Mouse (Mus musculus) c-Kit-negative CD71-positive TER-119-positive erythroid progenitor cells, embryonic 14.5 days (primary cell): ENCODE measurements around the gene Smad6.

Experiments
- DNase-seq: peaks from one replicate; pipeline ENCODE4 v3.0.0-alpha.2; 2013; ENCODE audit warnings: low read depth, low spot score

Smad6 gene

DNA sequence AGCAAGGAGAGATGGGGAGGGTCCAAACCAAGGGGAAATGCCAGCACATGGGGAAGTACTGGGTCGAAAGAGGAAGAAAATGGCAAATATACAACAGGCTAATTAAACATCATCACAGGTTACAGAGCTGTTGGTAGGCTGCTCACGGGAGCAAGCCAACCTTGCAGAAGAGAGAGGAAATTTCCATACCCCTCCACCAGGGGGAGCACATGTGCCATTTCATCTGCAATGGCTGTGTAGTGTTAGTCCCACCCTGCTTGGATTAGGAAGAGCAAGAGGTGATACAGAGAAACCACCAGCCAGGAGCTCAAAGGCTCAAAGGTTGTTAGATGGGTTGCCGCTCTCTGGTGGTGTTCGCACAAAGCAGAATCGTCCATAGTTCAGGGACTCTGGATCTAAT is 105.9 kb downstream of the Smad6 start:
- DNase-seq = peak; percentile 56

DNA sequence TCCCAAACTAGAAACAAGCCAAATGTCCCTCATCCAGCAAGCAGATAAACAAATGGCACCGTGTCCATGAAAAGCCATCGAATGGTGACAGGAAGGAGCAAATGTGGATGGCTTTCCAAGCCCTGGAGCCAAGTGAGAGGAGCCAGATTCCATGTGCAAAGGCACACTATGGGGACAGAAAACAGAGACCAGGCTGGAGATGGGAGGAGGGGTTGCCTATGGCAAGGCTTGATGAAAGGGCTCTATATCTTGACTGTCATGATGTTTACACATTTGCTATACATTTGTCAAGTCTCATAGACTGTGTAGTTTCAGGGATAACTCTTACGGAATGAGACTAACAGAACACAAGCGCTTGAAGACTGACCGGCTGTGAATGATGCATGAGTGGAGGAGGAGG is 106.9 kb downstream of the Smad6 start:
- no peak for DNase-seq

DNA sequence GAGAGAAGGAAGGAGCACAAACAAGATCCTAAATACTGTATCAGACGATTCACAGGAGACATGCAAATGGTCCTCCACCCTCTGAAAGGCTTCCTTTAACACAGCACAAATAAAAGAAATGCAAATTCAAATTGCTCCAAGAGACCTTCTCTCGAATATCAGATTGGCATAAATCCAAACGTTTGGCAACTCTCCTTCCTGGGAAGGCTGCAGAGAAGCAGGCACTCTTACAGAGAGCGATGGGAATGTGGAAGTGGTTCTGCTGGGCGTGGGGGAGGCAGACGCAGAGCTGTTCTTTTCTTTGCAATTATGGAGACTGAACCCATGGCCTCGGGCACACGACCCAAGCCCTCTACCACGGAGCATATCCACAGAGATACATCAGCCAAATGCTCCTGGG is 109.8 kb downstream of the Smad6 start:
- DNase-seq = no peak

GRCm38 (mm10) chr9:63909618-63910017 is 112.2 kb downstream of the Smad6 start:
- DNase-seq = peak; percentile 53

- DNase-seq = no peak
These were observed 117.3 kb downstream of the Smad6 start for GRCm38 (mm10) chr9:63904543-63904942.
